Comparison of ENCODE assay signal across 8 mouse cellular contexts in the genomic region with DNA sequence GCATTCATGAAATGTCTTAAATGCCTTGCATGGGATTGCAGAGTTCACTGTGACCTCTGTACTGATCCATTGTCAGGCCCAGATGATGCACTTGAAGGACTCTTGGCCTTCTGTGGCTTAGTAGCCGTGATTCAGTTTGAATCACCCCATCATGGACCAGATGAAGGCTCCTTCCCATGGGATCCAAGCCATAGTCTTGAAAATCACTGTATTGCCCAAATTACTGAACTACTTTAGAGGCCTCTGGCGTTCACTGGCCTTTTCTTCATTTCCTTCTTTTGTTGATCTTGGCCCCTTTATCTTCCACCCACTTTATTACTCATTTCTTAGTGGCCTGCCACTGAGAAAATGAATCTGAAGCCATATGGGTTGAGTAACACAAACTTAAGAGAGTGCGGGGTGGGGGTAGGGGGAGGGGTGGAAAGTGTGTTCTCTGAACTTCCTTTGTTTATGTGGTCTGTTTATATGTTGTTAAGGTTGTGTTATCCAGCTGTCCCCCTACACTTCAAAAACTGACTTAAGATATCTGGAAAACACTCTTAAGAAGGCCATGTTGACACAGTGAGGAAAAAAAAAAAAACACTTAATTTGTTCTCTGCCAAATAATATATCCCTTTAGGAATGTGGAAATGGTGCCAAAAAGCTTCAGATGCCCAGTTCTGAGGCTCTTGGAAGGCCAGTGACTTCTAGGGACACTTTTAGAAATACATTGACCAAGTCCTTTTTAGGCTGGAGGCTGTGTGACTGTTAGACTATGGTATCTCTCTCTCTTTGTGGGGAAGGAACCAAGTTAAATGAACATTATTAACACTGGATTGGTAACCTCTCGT. TPM values are rescaled to one million over a fixed set of nuclear protein-coding genes. Genes with fewer than 3 reads are reported as not detected.
A peak's percentile ranks its signal among the peaks of the same experiment; 100 is the strongest.
DNase-seq lines count a peak whose midpoint lies in the region; ATAC-seq and TF ChIP-seq lines count a peak whose summit lies in the region.

No protein-coding gene starts in this region.

- 48% methylated on average over 4 of the region's 4 CpGs for WGBS in limb, embryonic 12.5 days
- 55% methylated on average over 4 of the region's 4 CpGs for WGBS in limb, embryonic 10.5 days
- WGBS in intestine, postnatal 0 days: 31% methylated on average over 4 of the region's 4 CpGs

- peak overlapping the region; percentile 23; the same call in 1 of the 2 replicates for H3K27ac ChIP-seq in limb, embryonic 12.5 days
- H3K27ac ChIP-seq in limb, embryonic 10.5 days: no peak overlapping the region
- peak overlapping the region; percentile 98 for H3K27ac ChIP-seq in embryonic fibroblast, embryonic 13.5 days (ENCODE audit: insufficient read depth, low read length)
- H3K27ac ChIP-seq in intestine, postnatal 0 days (ENCODE audit: low read depth, low read length): peak overlapping the region; percentile 17; the same call in 1 of the 2 replicates

- no peak overlapping the region for H3K4me3 ChIP-seq in limb, embryonic 12.5 days (replicated peaks)
- no peak overlapping the region for H3K4me3 ChIP-seq in limb, embryonic 10.5 days
- H3K4me3 ChIP-seq in embryonic fibroblast, embryonic 13.5 days (ENCODE audit: insufficient read depth, low read length): no peak overlapping the region
- H3K4me3 ChIP-seq in intestine, postnatal 0 days (ENCODE audit: low read depth, low read length): no peak overlapping the region

- H3K27me3 ChIP-seq in limb, embryonic 12.5 days: no peaks in the 10 kb centered on the region
- H3K27me3 ChIP-seq in limb, embryonic 10.5 days (ENCODE audit: low read depth, poor library complexity, severe bottlenecking): no peaks in the 10 kb centered on the region
- H3K27me3 ChIP-seq in intestine, postnatal 0 days (replicated peaks; ENCODE audit: control insufficient read depth, insufficient read depth, low read length): no peaks in the 10 kb centered on the region

- no peak for TF ChIP-seq CTCF in embryonic fibroblast, embryonic 13.5 days (IDR thresholded peaks at IDR 0.05; ENCODE audit: borderline replicate concordance, insufficient read depth, low read length)
- TF ChIP-seq CTCF in intestine, postnatal 0 days (IDR thresholded peaks at IDR 0.05; ENCODE audit: low read depth): no peak

- no peak for ATAC-seq in limb, embryonic 12.5 days (ENCODE audit: insufficient number of reproducible peaks, insufficient read depth, low FRiP score, low TSS enrichment, low read depth)
- no peak for ATAC-seq in intestine, postnatal 0 days

- H3K4me2 ChIP-seq in limb, embryonic 12.5 days: no peak overlapping the region
- no peak overlapping the region for H3K4me2 ChIP-seq in intestine, postnatal 0 days (replicated peaks; ENCODE audit: low read depth)

- peaks cover 39% of the 10 kb centered on the region for H3K4me1 ChIP-seq in limb, embryonic 12.5 days (replicated peaks)
- H3K4me1 ChIP-seq in limb, embryonic 10.5 days: peaks cover 36% of the 10 kb centered on the region
- peaks cover 22% of the 10 kb centered on the region for H3K4me1 ChIP-seq in embryonic fibroblast, embryonic 13.5 days (ENCODE audit: control insufficient read depth, insufficient read depth, low read length)
- H3K4me1 ChIP-seq in intestine, postnatal 0 days (replicated peaks; ENCODE audit: control insufficient read depth, insufficient read depth, low read length): peaks cover 12% of the 10 kb centered on the region; the same call in 1 of the 2 replicates

- H3K9me3 ChIP-seq in limb, embryonic 12.5 days: no peaks in the 10 kb centered on the region
- H3K9me3 ChIP-seq in limb, embryonic 10.5 days (replicated peaks): no peaks in the 10 kb centered on the region
- no peaks in the 10 kb centered on the region for H3K9me3 ChIP-seq in intestine, postnatal 0 days (ENCODE audit: control insufficient read depth)

- DNase-seq in limb, embryonic 10.5 days (ENCODE audit: low spot score): no peak
- DNase-seq in lung, postnatal 36 days: peak; percentile 63
- DNase-seq in left cerebral cortex, adult 11 months (ENCODE audit: low spot score): no peak
- no peak for DNase-seq in layer of hippocampus, postnatal 14 days (ENCODE audit: low spot score in 2 of 2)
- no peak for DNase-seq in thymus, adult 18-20 months

- no peak for TF ChIP-seq POLR2A in embryonic fibroblast, embryonic 13.5 days (IDR thresholded peaks at IDR 0.05; ENCODE audit: low read depth, low read length)

- H3K9ac ChIP-seq in limb, embryonic 12.5 days (replicated peaks): no peak overlapping the region
- no peak overlapping the region for H3K9ac ChIP-seq in intestine, postnatal 0 days (ENCODE audit: low read depth, low read length)

- peaks cover 16% of the 10 kb centered on the region for H3K36me3 ChIP-seq in limb, embryonic 12.5 days
- H3K36me3 ChIP-seq in limb, embryonic 10.5 days: peaks cover 14% of the 10 kb centered on the region
- peaks cover 7% of the 10 kb centered on the region; the same call in 1 of the 2 replicates for H3K36me3 ChIP-seq in intestine, postnatal 0 days (ENCODE audit: control insufficient read depth, insufficient read depth)

RNA-seq across cellular contexts. Expression of gene Hmg20a, which starts 45.5 kb away (rescaled TPM):
- 72.9 and 75.5 TPM in 2 replicates for polyA plus RNA-seq in limb, embryonic 12.5 days (2016; fragmentation: Nextera tagmentation; extraction: Ambion mirVana)
- 56.2 and 67.5 TPM in 2 replicates for polyA plus RNA-seq in limb, embryonic 10.5 days (2016; fragmentation: Nextera tagmentation; extraction: Ambion mirVana)
- 33.1 and 38.6 TPM in 2 replicates for polyA plus RNA-seq in embryonic fibroblast, embryonic 13.5 days (2011; ENCODE audit: insufficient read length, low read depth, missing spikeins)
- 12.9 and 14.3 TPM in 2 replicates for polyA plus RNA-seq in intestine, postnatal 0 days (2015; fragmentation: Nextera tagmentation; extraction: Ambion mirVana)
- total RNA-seq in layer of hippocampus, postnatal 14 days (2021): 10 to 100 TPM; 62.8 to 64.4 TPM

RNA-seq across cellular contexts. Expression of gene Peak1, which starts 46.0 kb away (rescaled TPM):
- polyA plus RNA-seq in limb, embryonic 12.5 days (2016; fragmentation: Nextera tagmentation; extraction: Ambion mirVana): 7.2 and 9.4 TPM in 2 replicates
- 5.3 and 6.1 TPM in 2 replicates for polyA plus RNA-seq in limb, embryonic 10.5 days (2016; fragmentation: Nextera tagmentation; extraction: Ambion mirVana)
- 83.7 and 133 TPM in 2 replicates for polyA plus RNA-seq in embryonic fibroblast, embryonic 13.5 days (2011; ENCODE audit: insufficient read length, low read depth, missing spikeins)
- 5.9 and 6.4 TPM in 2 replicates for polyA plus RNA-seq in intestine, postnatal 0 days (2015; fragmentation: Nextera tagmentation; extraction: Ambion mirVana)
- total RNA-seq in layer of hippocampus, postnatal 14 days (2021): 10 to 100 TPM; 47.4 to 50.1 TPM
